Mouse (Mus musculus): ENCODE measurements around the gene Pnp2.

- TF ChIP-seq CEBPB (IDR thresholded peaks at IDR 0.05; ENCODE audit: low read depth) (no peak), FOSL1 (IDR thresholded peaks at IDR 0.05; ENCODE audit: insufficient read depth, low read length, poor library complexity, severe bottlenecking) (no peak), CTCF (IDR thresholded peaks at IDR 0.05; ENCODE audit: control insufficient read depth, insufficient read depth, insufficient read length) (no peak), USF1 (IDR thresholded peaks at IDR 0.05; ENCODE audit: low read depth) (no peak), MAX (IDR thresholded peaks at IDR 0.05) (no peak), MYOD1 (IDR thresholded peaks at IDR 0.05; ENCODE audit: control insufficient read depth, insufficient read length, low read depth) (no peak), MYOG (IDR thresholded peaks at IDR 0.05; ENCODE audit: control insufficient read depth, extremely low read depth, insufficient read length) (no peak)
Observed at GRCm38 (mm10) chr14:50969041-50969440, 13.2 kb downstream of the Pnp2 start.
